Mouse (Mus musculus): ENCODE measurements at regions not wholly inside any gene's neighbourhood (a gene's known extent, or its start where the extent isn't known, plus 50 kb on each side); places are given as distances from the start of the nearest gene placed in this dataset.

GRCm38 (mm10) chr5:126835440-126835839, 406.2 kb upstream of the Tmem132c start:
- TF ChIP-seq GATA1 (IDR thresholded peaks at IDR 0.05; ENCODE audit: low read length): no peak
- TF ChIP-seq TAL1 (IDR thresholded peaks at IDR 0.05; ENCODE audit: low read length): no peak
